Mouse (Mus musculus) heart, adult 2 months (tissue): ENCODE measurements around the gene Tle6.

ENCODE experiments used
- EP300 ChIP-seq: fragments of 200-500 bp; IDR thresholded peaks from 2 replicates; pipeline ENCODE4 v1.6.1; 2011; ENCODE audit warnings: low read depth, low read length, control low read depth; ENCODE audit not compliant: insufficient read depth
- POLR2A ChIP-seq: fragments of 200-500 bp; IDR thresholded peaks from 2 replicates; pipeline ENCODE4 v1.6.1; 2011; ENCODE audit warnings: mild to moderate bottlenecking, low read depth, low read length, control low read depth; ENCODE audit not compliant: insufficient read depth

- TF ChIP-seq EP300 = no peak
- TF ChIP-seq POLR2A = no peak
Measured at GRCm38 (mm10) chr10:81608308-81608707, 7.4 kb upstream of the Tle6 start.
